Mouse (Mus musculus): ENCODE data around the gene Olfr726. TPM values are rescaled to one million over a fixed set of nuclear protein-coding genes. Genes with fewer than 3 reads are reported as not detected.

Gene Olfr726
- total RNA-seq (2014; rRNA removed), result not detected in 2 replicates
- polyA plus RNA-seq (2015; fragmentation: Nextera tagmentation; extraction: Ambion mirVana), result not detected in 2 replicates

- Histone ChIP-seq H3K9me3 (ENCODE audit: low read length) (no peaks in the 10 kb centered on the region), H3K4me3 (ENCODE audit: low read depth, low read length) (no peak within 1 kb of the TSS), H3K4me2 (ENCODE audit: low read depth, low read length, poor library complexity, severe bottlenecking) (no peak within 1 kb of the TSS), H3K36me3 (ENCODE audit: insufficient read depth, low read length) (no peaks in the 10 kb centered on the region), H3K27ac (ENCODE audit: low read depth, low read length) (no peak within 1 kb of the TSS), H3K4me1 (ENCODE audit: insufficient read depth, low read length) (no peaks in the 10 kb centered on the region), H3K27me3 (ENCODE audit: insufficient read depth, low read length) (no peaks in the 10 kb centered on the region), H3K9ac (replicated peaks; ENCODE audit: low read length, poor library complexity, severe bottlenecking) (no peak within 1 kb of the TSS)
- DNase-seq (ENCODE audit: low spot score) (no peak), ATAC-seq (ENCODE audit: low FRiP score) (no peak)
- WGBS, result 62% methylated on average over 1 of the region's 1 CpGs
- TF ChIP-seq CTCF (IDR thresholded peaks at IDR 0.05), result no peak
Measured at GRCm38 (mm10) chr14:50090853-50091252, at the start of gene Olfr726. Gene Olfr726, minus strand, starts transcription at chr14:50090953.

DNA sequence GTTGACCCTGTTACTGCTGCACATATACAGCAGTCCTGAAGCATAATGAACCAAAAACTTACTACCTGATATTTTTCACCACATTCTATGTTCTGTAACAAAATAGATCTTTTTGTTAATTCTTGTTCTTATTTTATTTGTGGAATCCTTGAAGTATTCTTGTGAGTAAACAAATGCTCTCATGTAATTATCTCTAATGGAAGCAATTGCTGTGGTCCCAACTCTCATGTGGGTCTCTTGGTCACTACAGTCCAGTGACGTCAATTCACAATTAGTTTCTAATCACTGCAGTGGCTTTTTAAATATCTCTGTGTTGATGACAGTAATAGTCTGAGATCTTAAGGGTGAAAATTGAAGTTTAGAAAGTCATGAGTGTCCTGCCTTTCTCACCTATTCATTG, 32.1 kb upstream of the Olfr726 start, which contains the start of gene Olfr727:
Gene Olfr727, plus strand, starts transcription at position 301 of the 400 bp plus-strand sequence.
- no peak within 1 kb of the TSS for H3K4me2 ChIP-seq (ENCODE audit: low read depth, low read length, poor library complexity, severe bottlenecking)
- DNase-seq (ENCODE audit: low spot score), result no peak
- no peaks in the 10 kb centered on the region for H3K27me3 ChIP-seq (ENCODE audit: insufficient read depth, low read length)
- H3K27ac ChIP-seq (ENCODE audit: low read depth, low read length), result no peak within 1 kb of the TSS
- TF ChIP-seq CTCF (IDR thresholded peaks at IDR 0.05), result no peak
- no peak within 1 kb of the TSS for H3K4me3 ChIP-seq (ENCODE audit: low read depth, low read length)
- ATAC-seq (ENCODE audit: low FRiP score), result no peak
- H3K36me3 ChIP-seq (ENCODE audit: insufficient read depth, low read length), result no peaks in the 10 kb centered on the region
- no peak within 1 kb of the TSS for H3K9ac ChIP-seq (replicated peaks; ENCODE audit: low read length, poor library complexity, severe bottlenecking)
- H3K4me1 ChIP-seq (ENCODE audit: insufficient read depth, low read length), result no peaks in the 10 kb centered on the region
- no peaks in the 10 kb centered on the region for H3K9me3 ChIP-seq (ENCODE audit: low read length)
- 91% methylated on average over 1 of the region's 1 CpGs for WGBS

- no peaks in the 10 kb centered on the region for H3K9me3 ChIP-seq (ENCODE audit: low read length)
- H3K4me3 ChIP-seq (ENCODE audit: low read depth, low read length), result peak overlapping the region; percentile 83
- no peak for TF ChIP-seq CTCF (IDR thresholded peaks at IDR 0.05)
- no peak overlapping the region; the same call in 1 of the 2 replicates for H3K27ac ChIP-seq (ENCODE audit: low read depth, low read length)
- ATAC-seq (ENCODE audit: low FRiP score) (peak; percentile 38; the same call in 1 of the 2 replicates), DNase-seq (ENCODE audit: low spot score) (no peak)
- peak overlapping the region; percentile 88 for H3K4me2 ChIP-seq (ENCODE audit: low read depth, low read length, poor library complexity, severe bottlenecking)
- no peak overlapping the region; the same call in 1 of the 2 replicates for H3K9ac ChIP-seq (replicated peaks; ENCODE audit: low read length, poor library complexity, severe bottlenecking)
- H3K36me3 ChIP-seq (ENCODE audit: insufficient read depth, low read length), result no peaks in the 10 kb centered on the region
- 0% methylated on average over 4 of the region's 4 CpGs for WGBS
- 0 out of 2 replicates have a peak, but pooled peaks cover 3% of the 10 kb centered on the region for H3K27me3 ChIP-seq (ENCODE audit: insufficient read depth, low read length)
- no peaks in the 10 kb centered on the region for H3K4me1 ChIP-seq (ENCODE audit: insufficient read depth, low read length)
Measured at GRCm38 (mm10) chr14:50062733-50063104, 28.0 kb downstream of the Olfr726 start.

GRCm38 (mm10) chr14:50061955-50062732, 28.6 kb downstream of the Olfr726 start:
- ATAC-seq (ENCODE audit: low FRiP score) (peak; percentile 95), DNase-seq (ENCODE audit: low spot score) (peak; percentile 84)
- peak; percentile 80 for TF ChIP-seq CTCF (IDR thresholded peaks at IDR 0.05)
- WGBS, result 2% methylated on average over 49 of the region's 52 CpGs
- Histone ChIP-seq H3K36me3 (ENCODE audit: insufficient read depth, low read length) (no peaks in the 10 kb centered on the region), H3K9ac (replicated peaks; ENCODE audit: low read length, poor library complexity, severe bottlenecking) (peak overlapping the region; percentile 64), H3K4me2 (ENCODE audit: low read depth, low read length, poor library complexity, severe bottlenecking) (peak overlapping the region; percentile 88), H3K27me3 (ENCODE audit: insufficient read depth, low read length) (0 out of 2 replicates have a peak, but pooled peaks cover 3% of the 10 kb centered on the region), H3K4me3 (ENCODE audit: low read depth, low read length) (peak overlapping the region; percentile 83), H3K4me1 (ENCODE audit: insufficient read depth, low read length) (no peaks in the 10 kb centered on the region), H3K27ac (ENCODE audit: low read depth, low read length) (peak overlapping the region; percentile 63), H3K9me3 (ENCODE audit: low read length) (no peaks in the 10 kb centered on the region)

- Histone ChIP-seq H3K9me3 (ENCODE audit: low read length) (no peaks in the 10 kb centered on the region), H3K4me2 (ENCODE audit: low read depth, low read length, poor library complexity, severe bottlenecking) (peak overlapping the region; percentile 88), H3K36me3 (ENCODE audit: insufficient read depth, low read length) (no peaks in the 10 kb centered on the region), H3K4me1 (ENCODE audit: insufficient read depth, low read length) (no peaks in the 10 kb centered on the region), H3K9ac (replicated peaks; ENCODE audit: low read length, poor library complexity, severe bottlenecking) (peak overlapping the region; percentile 64; the same call in 1 of the 2 replicates), H3K27me3 (ENCODE audit: insufficient read depth, low read length) (0 out of 2 replicates have a peak, but pooled peaks cover 3% of the 10 kb centered on the region), H3K4me3 (ENCODE audit: low read depth, low read length) (peak overlapping the region; percentile 83), H3K27ac (ENCODE audit: low read depth, low read length) (no peak overlapping the region)
- WGBS, result 0% methylated on average over 13 of the region's 13 CpGs
- no peak for TF ChIP-seq CTCF (IDR thresholded peaks at IDR 0.05)
- ATAC-seq (ENCODE audit: low FRiP score) (peak; percentile 28; the same call in 1 of the 2 replicates), DNase-seq (ENCODE audit: low spot score) (no peak)
Measured at GRCm38 (mm10) chr14:50061590-50061954, 29.2 kb downstream of the Olfr726 start.

- Histone ChIP-seq H3K27me3 (ENCODE audit: insufficient read depth, low read length) (0 out of 2 replicates have a peak, but pooled peaks cover 3% of the 10 kb centered on the region), H3K4me3 (ENCODE audit: low read depth, low read length) (peak overlapping the region; percentile 83), H3K4me1 (ENCODE audit: insufficient read depth, low read length) (no peaks in the 10 kb centered on the region), H3K36me3 (ENCODE audit: insufficient read depth, low read length) (no peaks in the 10 kb centered on the region), H3K9ac (replicated peaks; ENCODE audit: low read length, poor library complexity, severe bottlenecking) (no peak overlapping the region), H3K9me3 (ENCODE audit: low read length) (no peaks in the 10 kb centered on the region), H3K27ac (ENCODE audit: low read depth, low read length) (no peak overlapping the region), H3K4me2 (ENCODE audit: low read depth, low read length, poor library complexity, severe bottlenecking) (peak overlapping the region; percentile 88)
- peak; percentile 18; the same call in 1 of the 2 replicates for ATAC-seq (ENCODE audit: low FRiP score)
- WGBS, result 15% methylated on average over 11 of the region's 11 CpGs
- TF ChIP-seq CTCF (IDR thresholded peaks at IDR 0.05), result no peak
- peak; percentile 15 for DNase-seq (ENCODE audit: low spot score)
Measured at GRCm38 (mm10) chr14:50061179-50061578, 29.6 kb downstream of the Olfr726 start.

Measured in midbrain, postnatal 0 days (tissue).